Mouse (Mus musculus) liver, adult 2 months (tissue): ENCODE results near the gene Kcnj6. TPM values are rescaled to one million over a fixed set of nuclear protein-coding genes. Genes with fewer than 3 reads are reported as not detected.

Source experiments
- DNase-seq: peaks from one replicate; pipeline ENCODE4 v3.0.0-alpha.2; 2011; ENCODE audit warnings: low read depth, low spot score; ENCODE audit errors: extremely low read depth
- H3K27ac ChIP-seq: fragments of 200-500 bp; replicated peaks from 2 replicates; pipeline ENCODE4 v1.5.1; 2012; ENCODE audit warnings: low read depth, mild to moderate bottlenecking, control low read depth, inconsistent platforms, low read length; ENCODE audit not compliant: insufficient read depth
- H3K27me3 ChIP-seq: fragments of 200-500 bp; 2 replicates; pipeline ENCODE4 v1.6.1; 2012; ENCODE audit warnings: mild to moderate bottlenecking, moderate library complexity, low read length, inconsistent platforms; ENCODE audit not compliant: control insufficient read depth, insufficient read depth
- H3K36me3 ChIP-seq: fragments of 200-500 bp; 2 replicates; pipeline ENCODE4 v1.6.1; 2012; ENCODE audit warnings: low read length, inconsistent platforms; ENCODE audit not compliant: control insufficient read depth, insufficient read depth
- H3K4me1 ChIP-seq: fragments of 200-500 bp; 2 replicates; pipeline ENCODE4 v1.6.1; 2011; ENCODE audit warnings: low read length; ENCODE audit not compliant: control insufficient read depth, insufficient read depth
- H3K4me3 ChIP-seq: fragments of 200-500 bp; 2 replicates; pipeline ENCODE4 v1.5.1; 2011; ENCODE audit warnings: low read depth, mild to moderate bottlenecking, control low read depth, low read length, moderate library complexity; ENCODE audit not compliant: insufficient read depth
- H3K79me2 ChIP-seq: fragments of 200-500 bp; 2 replicates; pipeline ENCODE4 v1.6.1; 2012; ENCODE audit warnings: inconsistent platforms, mild to moderate bottlenecking, low read length, moderate library complexity; ENCODE audit not compliant: control insufficient read depth, insufficient read depth
- H3K9ac ChIP-seq: fragments of 200-500 bp; 2 replicates; pipeline ENCODE4 v1.6.1; 2012; ENCODE audit warnings: low read depth, mild to moderate bottlenecking, control low read depth, inconsistent platforms, low read length
- CTCF ChIP-seq: fragments of 200-500 bp; IDR thresholded peaks from 2 replicates; pipeline ENCODE4 v1.5.1; 2011; ENCODE audit warnings: low read depth, low read length, control low read depth
- POLR2A ChIP-seq: fragments of 200-500 bp; IDR thresholded peaks from 2 replicates; pipeline ENCODE4 v1.6.1; 2011; ENCODE audit warnings: low read length, control low read depth; ENCODE audit not compliant: insufficient read depth; ENCODE audit errors: extremely low read depth
- WGBS: fragments of 180-500 bp; shearing (Covaris S2); methylation state at CpG from one replicate; pipeline ENCODE4 v1.1.7; 2018; 5-methylcytosine and 5-hydroxymethylcytosine counted together
- polyA plus RNA-seq: library from polyadenylated mRNA; depleted of rRNA; stranded (reverse); fragments of >200 nt; gene quantifications from 2 replicates; pipeline ENCODE4 v1.2.3, GENCODE M21; 2012; rRNA removed
- total RNA-seq: library from RNA; depleted of rRNA; stranded (reverse); fragments of >200 nt; gene quantifications from 2 replicates; pipeline ENCODE4 v1.2.3, GENCODE M21; 2014; rRNA removed

The Kcnj6 gene
- total RNA-seq (0.07 TPM in 1 of 2 replicates, not detected in the other), polyA plus RNA-seq (not detected in 2 replicates)

- no peak for DNase-seq
- H3K9ac ChIP-seq: no peak within 1 kb of the TSS
- no peaks in the 10 kb centered on the region for H3K36me3 ChIP-seq
- no peak for TF ChIP-seq POLR2A
- H3K27ac ChIP-seq: no peak within 1 kb of the TSS
- 2% methylated on average over 43 of the region's 43 CpGs for WGBS
- no peak within 1 kb of the TSS for H3K4me3 ChIP-seq
- no peaks in the 10 kb centered on the region for H3K4me1 ChIP-seq
- H3K79me2 ChIP-seq: no peaks in the 10 kb centered on the region
- peaks cover 9% of the 10 kb centered on the region; the same call in 1 of the 2 replicates for H3K27me3 ChIP-seq
Measured at GRCm38 (mm10) chr16:94997340-94997849, at the start of gene Kcnj6. Gene Kcnj6 (minus strand): TSS chr16:94997701.

- 77% methylated on average over 3 of the region's 3 CpGs for WGBS
- Histone ChIP-seq H3K4me3 (no peak overlapping the region), H3K27me3 (no peaks in the 10 kb centered on the region), H3K27ac (no peak overlapping the region), H3K79me2 (no peaks in the 10 kb centered on the region), H3K9ac (no peak overlapping the region), H3K36me3 (no peaks in the 10 kb centered on the region), H3K4me1 (no peaks in the 10 kb centered on the region)
- TF ChIP-seq POLR2A (no peak), CTCF (no peak)
- no peak for DNase-seq
Measured at GRCm38 (mm10) chr16:95009937-95010336, 12.4 kb upstream of the Kcnj6 start.

- no peak overlapping the region for H3K9ac ChIP-seq
- no peak overlapping the region for H3K27ac ChIP-seq
- no peaks in the 10 kb centered on the region for H3K4me1 ChIP-seq
- H3K4me3 ChIP-seq: no peak overlapping the region
- no peaks in the 10 kb centered on the region for H3K27me3 ChIP-seq
- no peak for DNase-seq
- TF ChIP-seq POLR2A (no peak), CTCF (no peak)
- no peaks in the 10 kb centered on the region for H3K79me2 ChIP-seq
- 30% methylated on average over 8 of the region's 8 CpGs for WGBS
- H3K36me3 ChIP-seq: no peaks in the 10 kb centered on the region
Measured at GRCm38 (mm10) chr16:95004599-95004998, 7.1 kb upstream of the Kcnj6 start.

- Histone ChIP-seq H3K4me3 (no peak overlapping the region), H3K36me3 (no peaks in the 10 kb centered on the region), H3K9ac (no peak overlapping the region), H3K79me2 (no peaks in the 10 kb centered on the region), H3K27ac (no peak overlapping the region), H3K27me3 (peaks cover 9% of the 10 kb centered on the region; the same call in 1 of the 2 replicates), H3K4me1 (no peaks in the 10 kb centered on the region)
- whole genome bisulfite sequencing: 75% methylated on average over 5 of the region's 5 CpGs
- DNase-seq: no peak
- TF ChIP-seq POLR2A (no peak), CTCF (no peak)
Measured at GRCm38 (mm10) chr16:94999551-94999950, 2.0 kb upstream of the Kcnj6 start.

GRCm38 (mm10) chr16:94999019-94999418 is 1.5 kb upstream of the Kcnj6 start:
- H3K79me2 ChIP-seq: no peaks in the 10 kb centered on the region
- TF ChIP-seq POLR2A (no peak), CTCF (no peak)
- H3K27ac ChIP-seq: no peak overlapping the region
- H3K9ac ChIP-seq: no peak overlapping the region
- no peaks in the 10 kb centered on the region for H3K4me1 ChIP-seq
- H3K36me3 ChIP-seq: no peaks in the 10 kb centered on the region
- whole genome bisulfite sequencing: 62% methylated on average over 3 of the region's 3 CpGs
- peaks cover 9% of the 10 kb centered on the region; the same call in 1 of the 2 replicates for H3K27me3 ChIP-seq
- no peak for DNase-seq
- H3K4me3 ChIP-seq: no peak overlapping the region

GRCm38 (mm10) chr16:94996791-94997281 is 665 bp downstream of the Kcnj6 start:
- DNase-seq: no peak
- Histone ChIP-seq H3K27me3 (peaks cover 9% of the 10 kb centered on the region; the same call in 1 of the 2 replicates), H3K9ac (no peak overlapping the region), H3K79me2 (no peaks in the 10 kb centered on the region), H3K36me3 (no peaks in the 10 kb centered on the region), H3K27ac (no peak overlapping the region), H3K4me1 (no peaks in the 10 kb centered on the region), H3K4me3 (no peak overlapping the region)
- WGBS: 21% methylated on average over 16 of the region's 16 CpGs
- no peak for TF ChIP-seq POLR2A
- no peak for TF ChIP-seq CTCF
